Mouse (Mus musculus) fibroblast of lung, adult 2 months (primary cell): ENCODE measurements around the gene Celf5.
"Not testable (repeated sequence)": the region's sequence is repeated elsewhere in the genome, so short reads cannot be mapped to it uniquely, and the experiment has no call there.

Experiments used
- DNase-seq: peaks from one replicate; pipeline ENCODE4 v3.0.0-alpha.2; 2011; ENCODE audit warnings: low read depth

Gene Celf5

GRCm38 (mm10) chr10:81452237-81452946, 30.1 kb downstream of the Celf5 start:
- DNase-seq: no peak

GRCm38 (mm10) chr10:81451365-81451745, 31.2 kb downstream of the Celf5 start:
- no peak for DNase-seq

- no peak for DNase-seq
These were observed 31.7 kb downstream of the Celf5 start for GRCm38 (mm10) chr10:81450641-81451364.

- DNase-seq: no peak
These were observed 32.4 kb downstream of the Celf5 start for GRCm38 (mm10) chr10:81450140-81450539.

- DNase-seq: not testable (repeated sequence)
These were observed 37.0 kb downstream of the Celf5 start for GRCm38 (mm10) chr10:81445516-81445915.

- no peak for DNase-seq
These were observed 41.5 kb downstream of the Celf5 start for GRCm38 (mm10) chr10:81441019-81441418.

GRCm38 (mm10) chr10:81435436-81435835, 47.1 kb downstream of the Celf5 start:
- DNase-seq: no peak

- no peak for DNase-seq
These were observed 47.9 kb downstream of the Celf5 start for GRCm38 (mm10) chr10:81434361-81435263.

- DNase-seq: no peak
These were observed 48.8 kb downstream of the Celf5 start for GRCm38 (mm10) chr10:81433541-81434289.

- DNase-seq: peak; percentile 90
These were observed 49.6 kb downstream of the Celf5 start for GRCm38 (mm10) chr10:81432868-81433262.

- DNase-seq: no peak
These were observed 50.2 kb downstream of the Celf5 start for GRCm38 (mm10) chr10:81432169-81432867.

GRCm38 (mm10) chr10:81431526-81432168, 50.9 kb downstream of the Celf5 start:
- DNase-seq: no peak

- no peak for DNase-seq
These were observed 51.5 kb downstream of the Celf5 start for GRCm38 (mm10) chr10:81430831-81431525.

GRCm38 (mm10) chr10:81430141-81430830, 52.2 kb downstream of the Celf5 start:
- no peak for DNase-seq

- no peak for DNase-seq
These were observed 52.9 kb downstream of the Celf5 start for GRCm38 (mm10) chr10:81429605-81430061.

GRCm38 (mm10) chr10:81429092-81429491, 53.4 kb downstream of the Celf5 start:
- DNase-seq: no peak

- DNase-seq: no peak
These were observed 54.0 kb downstream of the Celf5 start for GRCm38 (mm10) chr10:81428507-81428870.

GRCm38 (mm10) chr10:81427804-81428506, 54.6 kb downstream of the Celf5 start:
- no peak for DNase-seq

- no peak for DNase-seq
These were observed 55.2 kb downstream of the Celf5 start for GRCm38 (mm10) chr10:81427327-81427726.
